Mouse (Mus musculus) CH12.LX (cell line): ENCODE measurements at regions not wholly inside any gene's neighbourhood (a gene's known extent, or its start where the extent isn't known, plus 50 kb on each side); places are given as distances from the start of the nearest gene placed in this dataset.

Source experiments
- CHD2 ChIP-seq: IDR thresholded peaks from 2 replicates; pipeline ENCODE4 v1.6.1; 2011; ENCODE audit warnings: low read length, improper control_type of control experiment
- CTCF ChIP-seq, 2 experiments: IDR thresholded peaks in 1 of 2; conservative IDR thresholded peaks in 1 of 2; 2 replicates each; pipeline ENCODE4 v1.5.1; 2011 to 2012; ENCODE audit warnings: low read depth in 2 of 2, low read length in 2 of 2, improper control_type of control experiment in 1 of 2, inconsistent platforms in 1 of 2, mild to moderate bottlenecking in 1 of 2, moderate library complexity in 1 of 2
- ELF1 ChIP-seq: IDR thresholded peaks from 2 replicates; pipeline ENCODE4 v1.6.1; 2014; ENCODE audit warnings: low read depth, mild to moderate bottlenecking, inconsistent platforms, low read length, improper control_type of control experiment
- EP300 ChIP-seq: IDR thresholded peaks from 2 replicates; pipeline ENCODE4 v1.6.1; 2011; ENCODE audit warnings: low read length, improper control_type of control experiment
- ETS1 ChIP-seq: conservative IDR thresholded peaks from 2 replicates; pipeline ENCODE4 v1.6.1; 2012; ENCODE audit warnings: low read depth, mild to moderate bottlenecking, inconsistent platforms, low read length, improper control_type of control experiment, moderate library complexity
- JUN ChIP-seq: IDR thresholded peaks from 2 replicates; pipeline ENCODE4 v1.6.1; 2011; ENCODE audit warnings: low read depth, mild to moderate bottlenecking, low read length, improper control_type of control experiment, moderate library complexity; ENCODE audit not compliant: insufficient read depth
- MAZ ChIP-seq: IDR thresholded peaks from 2 replicates; pipeline ENCODE4 v1.6.1; 2012; ENCODE audit warnings: low read depth, mild to moderate bottlenecking, inconsistent platforms, low read length, improper control_type of control experiment, moderate library complexity
- MXI1 ChIP-seq: IDR thresholded peaks from 2 replicates; pipeline ENCODE4 v1.6.1; 2011; ENCODE audit warnings: mild to moderate bottlenecking, low read depth, low read length, improper control_type of control experiment
- NRF1 ChIP-seq: IDR thresholded peaks from 2 replicates; pipeline ENCODE4 v1.6.1; 2014; ENCODE audit warnings: low read depth, mild to moderate bottlenecking, inconsistent platforms, low read length, improper control_type of control experiment, moderate library complexity
- PAX5 ChIP-seq: IDR thresholded peaks from 2 replicates; pipeline ENCODE4 v1.6.1; 2012; ENCODE audit warnings: low read length, inconsistent platforms, mixed read lengths
- POLR2A ChIP-seq: IDR thresholded peaks from 2 replicates; pipeline ENCODE4 v1.6.1; 2011; ENCODE audit warnings: low read depth, mild to moderate bottlenecking, improper control_type of control experiment, low read length
- RCOR1 ChIP-seq: conservative IDR thresholded peaks from 2 replicates; pipeline ENCODE4 v1.6.1; 2012; ENCODE audit warnings: low read depth, mild to moderate bottlenecking, inconsistent platforms, low read length, improper control_type of control experiment
- SMC3 ChIP-seq: IDR thresholded peaks from 2 replicates; pipeline ENCODE4 v1.6.1; 2011; ENCODE audit warnings: low read depth, low read length, improper control_type of control experiment

DNA sequence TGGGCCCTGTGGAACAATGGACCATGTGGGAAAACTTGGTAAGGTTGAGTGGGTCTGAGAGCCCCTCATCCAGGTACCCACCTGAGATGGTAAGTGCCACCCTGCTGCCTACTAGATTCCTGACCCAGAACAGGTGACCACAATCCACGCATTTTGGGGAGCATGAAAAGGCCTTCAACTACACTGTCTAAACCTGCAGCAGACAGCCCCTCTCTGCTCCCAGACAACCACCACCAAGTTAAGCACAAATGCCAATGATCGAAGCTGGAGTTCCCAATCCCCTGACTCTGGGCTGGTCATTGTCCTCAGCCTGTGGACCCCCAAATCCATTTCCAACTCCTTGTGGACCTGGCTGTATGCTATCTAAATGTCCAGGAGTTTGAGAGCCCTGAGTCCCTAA, 517.2 kb upstream of the Arrdc3 start:
- no peak for TF ChIP-seq JUN
- no peak for TF ChIP-seq CTCF (conservative IDR thresholded peaks at IDR 0.05 in 1 of 2, IDR thresholded peaks at IDR 0.05 in 1 of 2; ENCODE audit: low read depth in 2 of 2, low read length in 2 of 2)
- no peak for TF ChIP-seq ETS1
- no peak for TF ChIP-seq MXI1
- no peak for TF ChIP-seq RCOR1
- no peak for TF ChIP-seq ELF1
- TF ChIP-seq MAZ: no peak
- no peak for TF ChIP-seq PAX5
- TF ChIP-seq POLR2A: no peak
- no peak for TF ChIP-seq CHD2
- no peak for TF ChIP-seq NRF1
- TF ChIP-seq SMC3: no peak
- TF ChIP-seq EP300: no peak
